Mouse (Mus musculus): Measurements from ENCODE around the gene Usp54. TPM values are rescaled to one million over a fixed set of nuclear protein-coding genes. Genes with fewer than 3 reads are reported as not detected.

Gene Usp54
- polyA plus RNA-seq, 1 experiment = 1.9 TPM

DNA sequence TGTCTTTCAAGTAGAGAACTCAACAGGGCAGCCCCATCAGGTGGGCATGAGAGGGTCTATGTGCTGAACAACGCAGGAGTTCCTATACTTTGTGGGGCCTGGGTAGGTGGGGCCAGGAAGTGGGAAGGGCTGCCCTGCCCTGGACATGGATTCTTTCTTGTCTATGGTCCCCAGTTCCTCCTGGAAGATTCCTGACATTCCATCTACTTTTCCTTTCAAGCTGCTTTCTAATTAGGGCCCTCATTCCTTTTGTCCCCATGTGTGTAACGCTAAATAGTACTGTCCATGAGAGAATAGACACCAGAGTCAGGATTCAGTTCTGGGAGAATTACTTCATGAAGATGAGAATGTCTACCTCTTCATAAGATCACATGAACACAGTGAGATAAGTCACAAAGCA lies 22.7 kb upstream of the Usp54 start:
- Histone ChIP-seq H3K4me1 (ENCODE audit: control insufficient read depth, insufficient read depth, insufficient read length) (no peaks in the 10 kb centered on the region), H3K36me3 (ENCODE audit: control insufficient read depth, insufficient read depth, low read length) (no peaks in the 10 kb centered on the region), H3K27ac (ENCODE audit: insufficient read depth, low read length) (no peak overlapping the region), H3K4me3 (ENCODE audit: extremely low read depth, insufficient read depth, insufficient read length) (no peak overlapping the region), H3K27me3 (ENCODE audit: control insufficient read depth, insufficient read depth, low read length) (0 out of 2 replicates have a peak, but pooled peaks cover 2% of the 10 kb centered on the region)
- 90% methylated on average over 2 of the region's 2 CpGs for WGBS
- TF ChIP-seq POLR2A (IDR thresholded peaks at IDR 0.05; ENCODE audit: low read depth, low read length) = no peak
- no peak for TF ChIP-seq CTCF (IDR thresholded peaks at IDR 0.05; ENCODE audit: extremely low read depth, insufficient read depth, insufficient read length, insufficient replicate concordance)
- DNase-seq (ENCODE audit: low read depth in 1 of 2, low spot score in 2 of 2) = no peak

DNA sequence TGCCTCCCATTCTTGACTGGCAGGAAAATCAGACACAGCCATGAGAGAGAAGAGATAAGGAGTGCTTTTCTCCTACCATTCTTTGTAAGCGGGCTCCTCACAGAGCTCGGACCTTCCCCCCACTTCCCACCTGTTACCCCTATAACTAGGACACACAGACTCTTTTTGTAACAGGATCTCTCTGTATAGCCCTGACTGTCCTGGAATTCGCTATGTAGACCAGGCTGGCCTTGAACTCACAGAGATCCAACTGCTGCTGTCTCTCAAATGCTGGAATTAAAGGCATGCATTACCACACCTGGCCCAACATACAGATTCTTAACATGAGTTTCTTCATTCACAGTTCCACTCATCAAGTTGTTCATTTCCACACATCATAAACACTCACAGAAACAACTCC lies 21.9 kb upstream of the Usp54 start:
- no peak for DNase-seq (ENCODE audit: low read depth in 1 of 2, low spot score in 2 of 2)
- 94% methylated on average over 3 of the region's 3 CpGs for WGBS
- H3K27me3 ChIP-seq (ENCODE audit: control insufficient read depth, insufficient read depth, low read length) = 0 out of 2 replicates have a peak, but pooled peaks cover 2% of the 10 kb centered on the region
- no peak overlapping the region for H3K27ac ChIP-seq (ENCODE audit: insufficient read depth, low read length)
- no peak overlapping the region for H3K4me3 ChIP-seq (ENCODE audit: extremely low read depth, insufficient read depth, insufficient read length)
- TF ChIP-seq CTCF (IDR thresholded peaks at IDR 0.05; ENCODE audit: extremely low read depth, insufficient read depth, insufficient read length, insufficient replicate concordance) (no peak), POLR2A (IDR thresholded peaks at IDR 0.05; ENCODE audit: low read depth, low read length) (no peak)
- H3K4me1 ChIP-seq (ENCODE audit: control insufficient read depth, insufficient read depth, insufficient read length) = no peaks in the 10 kb centered on the region
- no peaks in the 10 kb centered on the region for H3K36me3 ChIP-seq (ENCODE audit: control insufficient read depth, insufficient read depth, low read length)

DNA sequence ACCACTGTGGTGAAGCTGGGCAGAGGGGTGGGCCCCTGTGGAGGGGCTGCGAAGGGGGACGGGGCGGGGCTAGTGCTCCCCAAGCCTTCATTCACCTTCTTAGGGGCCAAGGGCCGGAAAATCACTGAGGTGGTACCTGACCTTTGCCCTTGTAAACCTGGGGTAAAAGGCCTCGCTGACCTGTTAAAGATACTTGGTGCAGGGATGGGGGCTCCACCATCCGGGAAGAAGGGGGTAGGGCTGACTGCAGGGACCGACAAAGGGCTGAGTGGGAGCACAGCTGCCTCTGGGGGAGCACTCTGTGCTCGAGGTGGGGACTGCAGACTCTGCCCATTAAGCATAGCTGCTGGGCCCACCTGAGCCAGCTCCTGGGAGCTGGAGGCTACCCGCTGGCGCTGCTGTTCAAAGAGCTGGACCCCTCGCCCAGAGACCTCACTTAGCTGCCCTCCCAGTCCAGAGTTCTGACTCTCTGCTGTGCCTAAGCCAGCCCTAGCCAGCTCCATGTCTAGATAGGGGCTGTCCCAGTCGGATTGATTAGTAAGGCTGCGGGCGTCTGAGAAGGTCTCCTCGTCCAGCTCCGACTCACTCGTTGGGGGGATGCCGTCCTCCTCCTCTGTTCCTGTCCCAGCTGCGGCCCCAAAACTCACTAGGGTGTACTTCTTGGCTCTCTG lies 20.9 kb upstream of the Usp54 start:
- TF ChIP-seq POLR2A (IDR thresholded peaks at IDR 0.05; ENCODE audit: low read depth, low read length) (no peak), CTCF (IDR thresholded peaks at IDR 0.05; ENCODE audit: extremely low read depth, insufficient read depth, insufficient read length, insufficient replicate concordance) (no peak)
- Histone ChIP-seq H3K27me3 (ENCODE audit: control insufficient read depth, insufficient read depth, low read length) (0 out of 2 replicates have a peak, but pooled peaks cover 2% of the 10 kb centered on the region), H3K4me3 (ENCODE audit: extremely low read depth, insufficient read depth, insufficient read length) (peak overlapping the region; percentile 56; the same call in 1 of the 2 replicates), H3K36me3 (ENCODE audit: control insufficient read depth, insufficient read depth, low read length) (no peaks in the 10 kb centered on the region), H3K4me1 (ENCODE audit: control insufficient read depth, insufficient read depth, insufficient read length) (no peaks in the 10 kb centered on the region), H3K27ac (ENCODE audit: insufficient read depth, low read length) (no peak overlapping the region)
- DNase-seq (ENCODE audit: low read depth in 1 of 2, low spot score in 2 of 2) = no peak
- WGBS = 64% methylated on average over 19 of the region's 19 CpGs

DNA sequence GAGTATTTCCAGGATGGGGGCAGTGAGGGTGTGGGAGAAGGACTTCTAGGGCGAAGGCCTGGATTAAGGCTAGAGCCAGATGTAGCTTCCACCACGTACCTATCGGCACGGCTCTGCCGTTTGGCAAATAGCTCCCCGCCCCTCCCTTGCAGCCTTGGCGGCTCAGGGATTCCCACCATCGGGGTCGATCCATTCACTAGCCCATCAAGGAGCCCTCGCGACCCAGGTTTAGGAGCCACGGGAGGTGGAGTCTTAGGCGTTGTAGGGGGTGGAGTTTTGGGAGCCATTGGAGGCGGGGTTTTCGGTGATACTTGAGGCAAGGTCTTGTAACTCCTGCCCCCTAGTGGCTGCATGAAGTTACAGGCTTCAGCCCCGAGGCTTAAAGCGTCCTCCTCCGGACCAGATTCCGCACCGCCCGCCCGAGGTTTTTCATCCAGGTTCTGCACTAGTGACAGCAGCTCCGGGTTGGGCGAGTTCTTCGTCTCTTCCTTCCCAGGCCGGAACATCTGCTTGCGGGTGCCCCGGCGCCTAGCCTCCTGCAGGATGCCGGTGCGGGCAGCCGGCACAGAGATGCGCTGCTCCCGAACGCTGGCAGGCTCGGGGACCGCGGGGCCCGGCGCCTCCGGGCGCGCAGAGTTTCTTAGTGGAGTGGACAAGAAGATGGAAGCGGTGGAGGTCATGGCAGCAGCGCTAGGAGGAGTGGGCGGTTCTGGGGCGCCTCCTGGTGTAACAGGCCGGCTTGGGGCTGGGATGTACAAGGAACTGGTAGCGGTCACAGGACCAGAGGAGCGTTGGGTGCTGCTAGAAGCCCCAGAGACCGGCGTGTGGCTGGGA lies 20.2 kb upstream of the Usp54 start:
- 3% methylated on average over 52 of the region's 52 CpGs for WGBS
- Histone ChIP-seq H3K4me1 (ENCODE audit: control insufficient read depth, insufficient read depth, insufficient read length) (no peaks in the 10 kb centered on the region), H3K36me3 (ENCODE audit: control insufficient read depth, insufficient read depth, low read length) (no peaks in the 10 kb centered on the region), H3K27ac (ENCODE audit: insufficient read depth, low read length) (peak overlapping the region; percentile 28; the same call in 1 of the 2 replicates), H3K27me3 (ENCODE audit: control insufficient read depth, insufficient read depth, low read length) (0 out of 2 replicates have a peak, but pooled peaks cover 2% of the 10 kb centered on the region), H3K4me3 (ENCODE audit: extremely low read depth, insufficient read depth, insufficient read length) (peak overlapping the region; percentile 68)
- TF ChIP-seq POLR2A (IDR thresholded peaks at IDR 0.05; ENCODE audit: low read depth, low read length) (no peak), CTCF (IDR thresholded peaks at IDR 0.05; ENCODE audit: extremely low read depth, insufficient read depth, insufficient read length, insufficient replicate concordance) (peak; percentile 76; the same call in 1 of the 2 replicates)
- peak; percentile 88 to 89 for DNase-seq (ENCODE audit: low read depth in 1 of 2, low spot score in 2 of 2)

DNA sequence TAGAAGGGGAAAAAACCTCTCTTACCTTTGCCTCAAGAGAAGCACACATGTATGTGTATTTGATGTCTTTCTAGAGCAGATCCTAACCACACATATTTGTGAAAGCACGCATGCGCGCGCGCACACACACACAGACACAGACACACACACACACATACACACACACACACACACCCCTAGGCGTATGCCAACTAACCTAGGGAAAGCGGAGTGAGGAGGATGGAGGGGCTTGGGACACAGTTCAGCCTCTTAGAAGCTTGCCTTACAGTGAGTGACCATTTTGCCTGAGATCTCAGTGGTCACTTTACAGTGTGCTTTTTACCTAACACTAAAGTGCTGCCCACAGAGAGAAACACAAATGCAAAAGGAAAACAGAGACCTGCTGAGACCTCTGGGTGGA lies 18.8 kb upstream of the Usp54 start:
- Histone ChIP-seq H3K27ac (ENCODE audit: insufficient read depth, low read length) (no peak overlapping the region), H3K36me3 (ENCODE audit: control insufficient read depth, insufficient read depth, low read length) (no peaks in the 10 kb centered on the region), H3K27me3 (ENCODE audit: control insufficient read depth, insufficient read depth, low read length) (0 out of 2 replicates have a peak, but pooled peaks cover 2% of the 10 kb centered on the region), H3K4me3 (ENCODE audit: extremely low read depth, insufficient read depth, insufficient read length) (no peak overlapping the region), H3K4me1 (ENCODE audit: control insufficient read depth, insufficient read depth, insufficient read length) (no peaks in the 10 kb centered on the region)
- DNase-seq (ENCODE audit: low read depth in 1 of 2, low spot score in 2 of 2) = no peak
- no peak for TF ChIP-seq POLR2A (IDR thresholded peaks at IDR 0.05; ENCODE audit: low read depth, low read length)
- no peak for TF ChIP-seq CTCF (IDR thresholded peaks at IDR 0.05; ENCODE audit: extremely low read depth, insufficient read depth, insufficient read length, insufficient replicate concordance)
- WGBS = over 99% methylated on average over 7 of the region's 7 CpGs

DNA sequence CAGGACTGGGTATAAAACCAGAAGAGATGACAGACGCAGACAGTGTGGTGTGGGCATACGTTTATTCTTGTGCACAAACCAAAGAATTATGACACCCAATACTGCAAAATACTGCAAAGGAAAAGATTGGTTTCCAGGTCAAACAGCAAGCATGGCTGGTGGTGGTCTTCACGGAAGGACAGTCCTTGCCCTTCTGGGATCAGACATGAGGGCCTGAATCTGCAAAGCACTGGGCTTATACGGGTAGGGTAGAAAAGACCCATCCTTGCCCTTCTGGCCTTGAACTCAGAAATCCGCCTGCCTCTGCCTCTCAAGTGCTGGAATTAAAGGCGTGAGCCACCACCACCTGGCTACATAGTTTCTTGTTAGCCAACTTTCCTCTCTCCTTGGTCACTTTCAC lies 18.0 kb upstream of the Usp54 start:
- Histone ChIP-seq H3K36me3 (ENCODE audit: control insufficient read depth, insufficient read depth, low read length) (no peaks in the 10 kb centered on the region), H3K4me3 (ENCODE audit: extremely low read depth, insufficient read depth, insufficient read length) (no peak overlapping the region), H3K27me3 (ENCODE audit: control insufficient read depth, insufficient read depth, low read length) (0 out of 2 replicates have a peak, but pooled peaks cover 2% of the 10 kb centered on the region), H3K27ac (ENCODE audit: insufficient read depth, low read length) (no peak overlapping the region), H3K4me1 (ENCODE audit: control insufficient read depth, insufficient read depth, insufficient read length) (no peaks in the 10 kb centered on the region)
- TF ChIP-seq CTCF (IDR thresholded peaks at IDR 0.05; ENCODE audit: extremely low read depth, insufficient read depth, insufficient read length, insufficient replicate concordance) (no peak), POLR2A (IDR thresholded peaks at IDR 0.05; ENCODE audit: low read depth, low read length) (no peak)
- WGBS = 90% methylated on average over 6 of the region's 6 CpGs
- DNase-seq (ENCODE audit: low read depth in 1 of 2, low spot score in 2 of 2) = no peak

All from spleen, adult 2 months (tissue).